Mouse (Mus musculus) midbrain, postnatal 0 days (tissue): ENCODE results near the gene Gm48552. TPM values are rescaled to one million over a fixed set of nuclear protein-coding genes. Genes with fewer than 3 reads are reported as not detected.

Source experiments
- ATAC-seq: fragments of 200-750 bp; cut with Nextera tagmentation; 2 replicates; pipeline ENCODE4 v1.8.0; 2017; ENCODE audit warnings: moderate number of reproducible peaks, mild to moderate bottlenecking, moderate TSS enrichment, moderate library complexity; ENCODE audit not compliant: low FRiP score
- DNase-seq: peaks from one replicate; pipeline ENCODE4 v3.0.0-alpha.2; 2015; ENCODE audit warnings: low spot score
- H3K27ac ChIP-seq: fragments of 300-500 bp; sonication (generic); 2 replicates; pipeline ENCODE4 v1.5.1; 2014; ENCODE audit warnings: low read depth, mild to moderate bottlenecking, low read length, mixed read lengths
- H3K27me3 ChIP-seq: fragments of 300-500 bp; sonication (generic); 2 replicates; pipeline ENCODE4 v1.6.1; 2014; ENCODE audit warnings: low read length, control low read depth, mixed read lengths; ENCODE audit not compliant: insufficient read depth
- H3K36me3 ChIP-seq: fragments of 300-500 bp; sonication (generic); 2 replicates; pipeline ENCODE4 v1.6.1; 2014; ENCODE audit warnings: low read length, control low read depth, mixed read lengths; ENCODE audit not compliant: insufficient read depth
- H3K4me1 ChIP-seq: fragments of 300-500 bp; sonication (generic); 2 replicates; pipeline ENCODE4 v1.6.1; 2014; ENCODE audit warnings: mild to moderate bottlenecking, control low read depth, antibody characterized with exemption, low read length, mixed read lengths; ENCODE audit not compliant: insufficient read depth
- H3K4me2 ChIP-seq: fragments of 300-500 bp; sonication (generic); 2 replicates; pipeline ENCODE4 v1.6.1; 2014; ENCODE audit warnings: low read depth, mild to moderate bottlenecking, low read length, mixed read lengths; ENCODE audit not compliant: poor library complexity, severe bottlenecking
- H3K4me3 ChIP-seq: fragments of 300-500 bp; sonication (generic); 2 replicates; pipeline ENCODE4 v1.5.1; 2014; ENCODE audit warnings: low read depth, mild to moderate bottlenecking, low read length, moderate library complexity
- H3K9ac ChIP-seq: fragments of 300-500 bp; sonication (generic); replicated peaks from 2 replicates; pipeline ENCODE4 v1.6.1; 2014; ENCODE audit warnings: mild to moderate bottlenecking, low read length, moderate library complexity, mixed read lengths; ENCODE audit not compliant: poor library complexity, severe bottlenecking
- H3K9me3 ChIP-seq: fragments of 300-500 bp; sonication (generic); 2 replicates; pipeline ENCODE4 v1.6.1; 2016; ENCODE audit warnings: low read length, control low read depth
- CTCF ChIP-seq: IDR thresholded peaks from 2 replicates; pipeline ENCODE4 v1.5.1; 2016; ENCODE audit warnings: antibody characterized with exemption, mild to moderate bottlenecking
- WGBS: fragments of 180-500 bp; shearing (Covaris S2); extraction: QIAGEN DNeasy Blood & Tissue Kit; methylation state at CpG from one replicate; pipeline ENCODE4 v1.1.7; 2014; 5-methylcytosine and 5-hydroxymethylcytosine counted together
- polyA plus RNA-seq: library from polyadenylated mRNA; unstranded; fragments of >200 nt; fragmentation: Nextera tagmentation; extraction: Ambion mirVana; gene quantifications from 2 replicates; pipeline ENCODE4 v1.2.1, GENCODE M21; 2015
- total RNA-seq: library from RNA; depleted of rRNA; stranded (reverse); fragments of >200 nt; gene quantifications from 2 replicates; pipeline ENCODE4 v1.2.3, GENCODE M21; 2014

Gene Gm48552
- total and polyA plus RNA-seq, 2 experiments from 2014 or later: 1.6 to 6.6 TPM

GRCm38 (mm10) chr10:81403511-81403910 is 14.7 kb downstream of the Gm48552 start:
- no peak for ATAC-seq
- H3K4me1 ChIP-seq: no peaks in the 10 kb centered on the region
- peaks cover 61% of the 10 kb centered on the region for H3K36me3 ChIP-seq
- no peak for DNase-seq
- 36% methylated on average over 10 of the region's 10 CpGs for WGBS
- 0 out of 2 replicates have a peak, but pooled peaks cover 4% of the 10 kb centered on the region for H3K27me3 ChIP-seq
- H3K4me2 ChIP-seq: no peak overlapping the region
- no peaks in the 10 kb centered on the region for H3K9me3 ChIP-seq
- H3K4me3 ChIP-seq: no peak overlapping the region
- no peak overlapping the region for H3K9ac ChIP-seq
- H3K27ac ChIP-seq: 0 out of 2 replicates have a peak overlapping the region, but pooled peaks have one; percentile 26
- TF ChIP-seq CTCF: no peak

GRCm38 (mm10) chr10:81404082-81404481 is 15.3 kb downstream of the Gm48552 start:
- TF ChIP-seq CTCF: no peak
- Histone ChIP-seq H3K27me3 (0 out of 2 replicates have a peak, but pooled peaks cover 4% of the 10 kb centered on the region), H3K27ac (no peak overlapping the region), H3K4me3 (no peak overlapping the region), H3K4me1 (no peaks in the 10 kb centered on the region), H3K4me2 (no peak overlapping the region), H3K9ac (no peak overlapping the region), H3K9me3 (no peaks in the 10 kb centered on the region), H3K36me3 (peaks cover 63% of the 10 kb centered on the region)
- 28% methylated on average over 9 of the region's 9 CpGs for WGBS
- no peak for DNase-seq
- no peak for ATAC-seq

DNA sequence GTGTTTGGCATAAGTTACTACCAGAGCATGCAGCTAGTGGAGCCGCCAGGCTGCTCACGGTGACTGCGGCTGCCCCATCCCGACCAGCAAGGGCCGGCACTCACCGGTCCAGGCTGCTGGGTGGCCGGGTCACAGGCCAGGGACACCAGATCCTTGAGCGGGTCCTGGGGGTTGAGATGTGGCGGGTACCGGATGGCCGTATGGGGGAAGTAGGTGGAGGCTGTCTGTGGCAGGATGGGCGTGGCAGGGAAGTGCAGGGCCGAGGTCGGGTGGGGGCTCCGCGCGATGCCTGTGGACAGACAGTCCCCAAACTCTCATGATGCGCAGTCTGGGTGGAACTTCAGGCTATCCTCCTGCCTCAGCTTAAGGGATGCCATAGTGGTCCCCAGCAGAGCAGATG is 15.9 kb downstream of the Gm48552 start:
- Histone ChIP-seq H3K27ac (no peak overlapping the region), H3K4me2 (no peak overlapping the region), H3K36me3 (peaks cover 57% of the 10 kb centered on the region), H3K9me3 (no peaks in the 10 kb centered on the region), H3K9ac (no peak overlapping the region), H3K27me3 (0 out of 2 replicates have a peak, but pooled peaks cover 4% of the 10 kb centered on the region), H3K4me1 (no peaks in the 10 kb centered on the region), H3K4me3 (no peak overlapping the region)
- ATAC-seq (no peak), DNase-seq (no peak)
- TF ChIP-seq CTCF: no peak
- WGBS: 69% methylated on average over 18 of the region's 18 CpGs

DNA sequence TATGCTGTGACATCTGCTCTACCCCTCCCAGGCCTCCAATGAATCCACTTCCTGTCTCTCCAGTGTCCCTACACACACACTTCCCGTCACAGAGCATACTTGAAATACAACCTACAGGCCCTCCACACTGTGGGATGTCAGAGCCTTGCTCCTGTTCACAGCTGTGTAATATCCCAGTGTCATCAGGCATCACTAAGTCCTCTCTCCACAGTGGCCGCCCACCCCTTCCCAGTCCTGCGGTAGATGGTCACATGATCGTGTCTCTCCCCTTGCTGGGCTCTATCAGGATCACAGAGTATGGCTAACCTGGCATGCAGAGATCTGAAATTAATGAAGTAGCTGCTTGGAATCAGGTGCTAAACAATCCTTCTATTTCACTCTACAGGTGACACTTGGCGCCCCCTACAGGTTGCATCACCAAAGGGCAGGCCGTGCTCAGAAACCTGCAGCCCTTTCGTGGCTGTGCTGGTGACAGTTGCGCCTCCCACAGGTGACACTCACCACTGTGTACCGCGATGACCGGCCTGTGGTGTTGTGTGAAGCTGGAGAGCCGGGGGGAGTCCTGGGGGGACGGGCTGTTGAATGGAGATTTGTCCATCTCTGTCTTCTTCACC is 16.9 kb downstream of the Gm48552 start:
- Histone ChIP-seq H3K4me2 (no peak overlapping the region), H3K9ac (no peak overlapping the region), H3K4me1 (no peaks in the 10 kb centered on the region), H3K36me3 (peaks cover 47% of the 10 kb centered on the region), H3K9me3 (no peaks in the 10 kb centered on the region), H3K27me3 (0 out of 2 replicates have a peak, but pooled peaks cover 4% of the 10 kb centered on the region), H3K4me3 (no peak overlapping the region), H3K27ac (no peak overlapping the region)
- TF ChIP-seq CTCF: peak; percentile 75
- no peak for ATAC-seq
- DNase-seq: peak; percentile 56
- WGBS: 47% methylated on average over 13 of the region's 13 CpGs

DNA sequence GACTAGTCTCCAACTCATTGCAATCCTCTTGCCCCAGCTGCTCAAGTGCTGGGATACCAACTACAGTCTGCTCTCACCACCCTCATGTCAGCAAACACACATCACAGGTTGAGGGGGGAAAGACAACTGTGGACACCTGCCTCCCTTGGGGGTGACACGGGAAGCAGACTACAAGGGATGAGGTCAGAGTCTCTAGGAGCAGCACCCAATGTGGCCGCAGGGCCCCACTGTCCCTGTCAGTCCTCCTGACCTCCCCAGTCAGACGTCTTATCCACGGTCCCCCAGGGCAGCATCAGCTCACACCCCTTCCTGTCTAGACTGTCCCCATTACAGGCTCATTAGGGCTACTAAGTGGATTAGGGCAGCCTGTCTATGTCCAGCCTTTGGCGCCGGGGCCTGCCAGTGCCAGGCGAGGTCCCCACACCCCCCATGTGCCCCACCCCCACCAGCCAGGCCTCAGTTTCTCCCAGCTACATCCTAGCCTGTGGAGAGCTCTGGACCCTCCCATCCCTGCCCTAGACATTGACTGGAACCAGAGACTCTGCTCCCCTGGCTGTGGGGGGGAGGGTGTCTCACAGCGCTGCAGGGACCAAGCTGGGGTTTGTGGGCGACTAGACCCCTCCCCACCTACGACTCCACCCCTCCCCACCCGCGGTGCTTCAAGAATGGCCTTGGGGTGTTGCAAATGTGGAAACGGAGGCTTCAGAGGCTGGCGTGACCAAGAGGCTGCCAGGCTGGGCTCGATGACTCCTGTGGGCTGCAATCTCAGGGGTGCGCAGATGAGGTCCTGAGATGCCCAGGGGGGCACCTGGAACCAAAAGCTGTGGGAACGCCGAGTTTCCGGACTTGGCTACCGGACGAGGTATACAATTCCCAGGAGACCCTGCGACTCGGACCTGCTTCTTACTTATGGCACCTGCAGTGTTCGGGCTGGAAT is 18.0 kb downstream of the Gm48552 start:
- DNase-seq (no peak), ATAC-seq (no peak)
- 0 out of 2 replicates have a peak, but pooled peaks cover 4% of the 10 kb centered on the region for H3K27me3 ChIP-seq
- H3K27ac ChIP-seq: no peak overlapping the region
- H3K9ac ChIP-seq: no peak overlapping the region; the same call in 1 of the 2 replicates
- WGBS: 36% methylated on average over 24 of the region's 24 CpGs
- H3K4me1 ChIP-seq: 0 out of 2 replicates have a peak, but pooled peaks cover 3% of the 10 kb centered on the region
- H3K9me3 ChIP-seq: no peaks in the 10 kb centered on the region
- H3K4me2 ChIP-seq: no peak overlapping the region
- TF ChIP-seq CTCF: no peak
- peaks cover 47% of the 10 kb centered on the region for H3K36me3 ChIP-seq
- H3K4me3 ChIP-seq: no peak overlapping the region
